Mouse (Mus musculus) adrenal gland, postnatal 0 days (tissue): ENCODE data around the gene Gtf3c2. TPM values are rescaled to one million over a fixed set of nuclear protein-coding genes. Genes with fewer than 3 reads are reported as not detected.

ENCODE experiments used
- polyA plus RNA-seq: library from polyadenylated mRNA; unstranded; fragments of >200 nt; fragmentation: Nextera tagmentation; extraction: Ambion mirVana; gene quantifications from 2 replicates; pipeline ENCODE4 v1.2.1, GENCODE M21; 2015

Gtf3c2 gene
- 27.2 and 38.0 TPM in 2 replicates for polyA plus RNA-seq

DNA sequence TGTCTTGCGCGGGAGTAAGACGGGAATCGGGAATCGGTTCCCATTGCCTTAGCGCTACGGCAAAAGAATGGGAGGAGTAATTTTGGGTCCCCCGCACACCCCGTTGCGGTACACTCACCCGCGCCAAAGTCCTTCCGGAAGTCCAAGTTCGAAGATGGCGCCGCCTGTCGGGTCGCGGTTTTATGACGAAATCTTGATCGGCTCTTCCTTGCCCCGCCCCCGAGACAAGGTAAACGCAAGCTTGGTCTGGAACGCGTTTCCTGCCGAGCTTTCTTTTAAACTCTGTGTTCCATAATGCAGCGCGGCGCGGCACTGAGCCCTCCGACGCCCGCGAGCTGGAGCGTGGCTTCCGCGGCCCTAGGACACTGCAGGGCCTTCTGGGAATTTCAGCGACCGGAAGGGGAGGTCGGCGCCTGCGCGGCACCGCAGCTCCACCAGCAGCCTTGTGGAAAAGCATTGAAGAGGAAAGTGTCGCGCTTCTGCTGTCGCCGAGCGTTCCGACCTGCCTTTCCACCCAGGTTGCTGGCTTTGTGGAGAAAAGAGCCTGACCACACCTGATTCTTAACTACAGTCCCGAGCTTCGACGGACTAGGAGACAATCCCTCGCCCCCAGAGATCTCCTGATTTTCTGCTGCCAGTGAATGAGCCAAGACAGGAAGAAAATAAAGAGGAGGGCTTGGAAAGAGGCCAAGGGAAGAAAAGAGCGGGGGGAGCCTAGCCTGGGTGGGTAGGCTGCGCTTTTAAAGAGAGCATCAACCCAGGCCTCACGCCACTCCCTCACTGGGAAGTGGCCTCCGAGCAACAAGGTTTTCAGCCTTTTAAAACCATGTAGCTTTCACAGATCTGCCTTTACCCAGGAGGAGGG is at the start of gene Gtf3c2, which contains the start of gene Gm29609:
TSS of gene Gtf3c2 (minus strand) at position 379 of the 865 bp plus-strand sequence.
TSS of gene Gm29609 (minus strand) at position 146 of the 865 bp plus-strand sequence.

DNA sequence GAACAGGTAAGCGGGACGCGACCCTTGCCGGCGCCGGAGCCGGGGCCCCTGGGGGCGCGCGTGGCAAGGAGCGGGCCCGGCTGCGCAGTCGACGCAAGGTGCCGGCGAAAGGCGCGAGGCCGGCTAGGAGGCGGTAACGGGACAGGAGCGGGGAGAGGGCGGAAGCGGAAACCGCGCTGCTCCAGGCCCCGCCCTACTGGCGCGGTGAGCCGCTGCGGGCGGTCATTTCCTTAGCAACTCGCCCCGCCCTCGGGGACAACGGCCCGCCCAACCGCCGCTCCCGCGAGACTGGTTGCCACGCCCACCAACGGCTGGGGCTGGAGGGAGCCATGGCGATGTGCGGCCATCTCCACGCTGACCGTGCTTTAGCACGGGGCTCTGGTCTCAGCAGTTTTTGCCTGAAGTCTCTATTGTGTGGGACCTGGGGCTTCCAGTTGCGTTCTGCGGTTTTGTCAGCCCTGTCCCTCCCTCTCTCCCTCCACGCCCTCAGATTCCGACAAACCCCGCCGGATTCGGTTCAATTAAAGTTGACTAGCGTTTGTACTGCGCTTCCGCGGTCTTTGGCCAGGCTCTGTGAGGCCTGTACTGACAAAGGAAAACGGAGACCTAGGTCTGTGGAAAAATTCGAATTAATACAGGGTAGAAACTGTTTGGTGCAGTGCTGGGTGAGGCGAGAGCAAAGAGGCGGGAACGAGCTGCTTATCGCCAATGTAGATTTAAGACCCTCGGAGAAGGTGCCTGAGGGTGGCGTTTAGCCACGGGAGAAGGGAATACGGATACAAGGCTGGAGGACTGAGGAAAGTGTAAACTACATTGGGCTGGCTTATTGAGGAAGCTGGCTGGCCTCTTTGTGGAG is 40.7 kb upstream of the Gtf3c2 start, which contains the start of gene Ppm1g:
TSS of gene Ppm1g (minus strand) at position 240 of the 856 bp plus-strand sequence.

DNA sequence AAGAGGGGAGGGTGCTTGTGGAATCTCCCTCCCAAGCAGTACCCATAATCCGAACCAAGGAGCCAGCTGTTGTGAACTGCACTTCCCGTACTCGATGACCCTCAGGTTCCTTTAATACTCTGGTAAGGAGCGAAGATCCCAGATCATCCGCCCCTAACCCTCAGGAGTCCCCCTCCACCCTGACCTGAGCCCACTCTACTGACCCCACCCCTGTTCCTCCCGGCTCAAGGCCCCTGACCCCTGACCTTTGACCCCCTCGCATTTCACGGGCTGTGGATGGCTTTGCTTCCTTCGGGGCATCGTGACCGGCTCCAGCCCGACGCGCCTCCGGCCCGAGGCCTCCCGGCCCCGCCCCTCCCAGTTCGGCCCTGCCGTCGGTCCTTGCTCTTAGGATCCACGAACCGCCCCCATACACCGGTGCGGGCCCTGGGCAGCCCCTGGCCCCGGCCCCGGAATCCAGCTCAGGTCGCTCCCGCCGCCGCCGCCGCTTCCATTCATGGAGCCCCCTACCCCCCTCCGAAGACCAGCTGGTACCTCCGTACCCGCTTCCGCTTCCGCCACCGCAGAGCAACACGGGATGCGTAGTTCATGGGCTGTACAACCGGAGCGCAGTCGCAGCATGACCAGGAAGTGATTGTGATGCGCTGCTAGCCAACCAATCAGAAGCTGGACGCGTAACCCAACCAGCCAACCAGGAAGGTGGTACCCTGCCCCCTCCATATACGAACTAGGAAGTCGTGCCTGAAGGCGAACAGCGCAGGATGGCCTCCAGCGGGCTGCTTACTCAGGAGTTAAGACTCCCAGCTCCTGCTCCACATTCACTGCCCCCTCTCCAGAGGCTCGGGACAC is 22.0 kb upstream of the Gtf3c2 start, which contains the start of gene Zfp513:
TSS of gene Zfp513 (minus strand) at position 562 of the 849 bp plus-strand sequence.

DNA sequence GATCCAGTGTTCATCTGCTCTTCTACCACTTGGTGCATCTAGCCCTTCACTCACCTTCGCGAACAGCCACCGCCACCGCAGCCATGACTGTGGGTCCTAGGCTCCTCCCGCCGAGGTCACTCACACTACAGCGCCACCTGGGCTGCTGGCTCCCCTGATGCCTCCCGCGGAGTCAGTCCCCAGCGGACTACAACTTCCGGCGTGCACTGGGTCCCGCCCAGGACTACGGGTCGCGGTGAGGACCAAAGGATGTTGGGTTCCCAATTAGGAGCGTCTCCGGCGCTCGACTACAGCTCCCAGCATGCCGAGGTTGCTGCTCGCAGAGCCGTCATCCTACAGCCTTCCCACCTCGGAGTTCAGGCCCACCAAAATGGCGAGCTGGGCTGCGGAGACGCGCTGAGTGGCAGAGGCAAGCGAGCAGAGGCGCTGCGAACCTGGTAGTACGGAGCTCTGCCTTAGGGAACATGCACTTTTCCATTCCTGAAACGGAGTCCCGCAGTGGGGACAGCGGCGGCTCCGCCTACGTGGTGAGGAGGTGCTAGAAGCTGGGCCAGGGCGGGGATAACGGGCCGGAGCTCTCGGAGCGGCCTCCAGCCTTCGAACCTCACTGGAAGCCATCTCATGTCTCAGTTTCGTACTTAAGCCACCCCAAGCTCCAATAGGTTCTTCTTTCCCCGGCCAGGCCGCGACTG is 13.1 kb upstream of the Gtf3c2 start, which contains the start of the genes Snx17 and Eif2b4:
TSS of gene Snx17 (plus strand) at position 289 of the 692 bp plus-strand sequence.
TSS of gene Eif2b4 (minus strand) at position 492 of the 692 bp plus-strand sequence.

DNA sequence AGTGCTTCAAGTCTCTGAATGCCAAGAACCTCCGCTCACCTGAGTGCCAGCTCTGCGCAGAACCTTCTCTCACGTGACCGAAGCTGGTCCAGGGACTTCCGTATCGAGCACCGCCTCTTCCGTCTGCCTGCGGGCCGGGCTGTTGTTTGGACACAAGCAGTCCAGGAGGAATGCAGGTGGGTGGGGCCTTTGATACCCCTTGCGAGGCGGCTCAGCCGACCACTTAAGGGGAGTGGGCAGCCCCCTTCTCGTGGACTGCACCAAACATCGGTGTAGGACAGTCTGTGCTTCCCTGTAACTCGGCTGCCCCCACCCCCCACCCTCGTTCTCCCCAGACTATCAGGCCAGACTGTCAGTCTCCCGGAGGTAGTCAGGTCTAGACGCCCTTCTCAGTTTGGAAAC is 25.8 kb downstream of the Gtf3c2 start, which contains the start of gene Mpv17:
TSS of gene Mpv17 (minus strand) at position 100 of the 402 bp plus-strand sequence.

DNA sequence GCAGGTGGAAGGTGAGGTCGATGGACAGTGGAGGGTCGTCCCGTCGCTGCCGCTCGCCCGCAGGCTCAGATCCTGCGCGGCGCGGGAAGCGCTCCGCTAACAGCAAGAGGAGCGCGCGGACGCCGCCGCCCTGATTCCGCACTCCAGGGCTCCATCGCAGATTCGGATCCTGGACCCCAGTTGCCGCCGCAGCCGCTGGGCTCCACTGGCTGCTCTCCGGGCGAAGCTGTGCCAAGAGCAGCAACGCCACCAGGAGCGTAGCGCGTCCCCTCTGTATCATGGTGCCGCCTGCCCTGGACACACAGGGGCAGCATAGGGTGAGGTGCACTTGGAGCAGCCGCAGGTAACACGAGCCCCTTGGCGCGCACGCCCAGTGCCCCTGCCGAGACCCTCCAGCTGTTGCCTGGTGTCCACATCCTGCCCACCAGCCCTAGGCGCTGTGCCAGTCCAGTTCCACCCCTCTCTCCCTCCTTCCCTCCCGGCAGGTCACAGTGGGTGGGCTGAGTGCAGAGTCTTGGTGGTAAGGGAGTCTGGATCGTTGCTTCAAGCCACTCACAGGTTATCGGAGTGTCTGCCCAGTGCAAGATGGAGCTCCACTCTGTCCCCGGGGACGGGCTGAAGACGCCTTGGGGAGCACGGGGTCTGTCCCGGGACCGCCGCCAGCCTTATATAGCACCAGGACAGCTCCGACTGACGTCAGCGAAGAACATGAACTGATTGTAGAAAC is 41.5 kb downstream of the Gtf3c2 start, which contains the start of gene Ucn:
TSS of gene Ucn (minus strand) at position 589 of the 727 bp plus-strand sequence.

DNA sequence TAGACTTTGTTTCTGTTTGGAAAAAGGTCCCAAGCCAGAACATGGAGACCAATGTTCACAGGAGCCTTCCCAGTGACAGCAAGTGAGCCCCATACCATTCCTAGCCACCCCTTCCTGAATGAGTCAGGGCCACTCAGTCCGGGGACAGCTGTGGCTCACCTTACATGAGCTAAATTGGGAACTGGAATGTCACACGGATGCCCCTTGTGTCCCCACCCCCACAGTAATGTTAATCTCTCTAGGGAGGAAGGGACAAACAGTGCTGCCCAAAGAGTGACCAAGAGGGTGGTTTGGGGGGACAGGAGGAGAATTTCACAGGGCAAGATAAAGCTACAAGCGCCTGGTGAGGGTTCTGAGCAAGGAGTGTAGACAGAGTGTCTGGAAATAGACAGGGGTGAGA is 63.6 kb downstream of the Gtf3c2 start, which contains the start of gene Trim54:
TSS of gene Trim54 (plus strand) at position 359 of the 400 bp plus-strand sequence.

DNA sequence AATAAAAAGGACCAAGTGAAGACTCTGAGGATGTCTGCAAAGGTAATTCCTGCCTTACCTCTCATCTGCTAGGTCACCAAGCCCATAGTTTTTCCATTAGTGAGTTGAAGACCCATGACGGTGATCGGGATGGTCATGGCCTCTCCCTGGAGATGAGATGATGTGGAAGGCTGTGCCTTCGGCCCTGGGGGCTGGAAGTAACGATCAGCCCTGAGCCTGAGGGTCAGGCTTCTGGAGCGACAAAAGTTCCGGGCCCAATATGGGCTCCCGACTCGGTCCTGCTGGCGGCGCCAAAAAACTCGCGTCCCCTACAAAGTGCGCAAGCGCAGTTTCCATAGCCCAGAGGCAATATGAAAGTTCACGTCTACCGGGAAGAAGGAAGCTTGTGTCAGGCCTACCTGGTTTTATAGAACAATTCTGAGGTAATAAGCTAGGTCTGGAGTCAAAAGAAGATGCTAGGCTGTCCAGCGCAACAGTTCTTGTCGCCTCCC is 71.9 kb downstream of the Gtf3c2 start, which contains the start of gene Slc30a3:
TSS of gene Slc30a3 (minus strand) at position 238 of the 491 bp plus-strand sequence.

Other genes starting within 250 kb of the Gtf3c2 start
- gene Cgref1, start 234.6 kb downstream of the Gtf3c2 start, polyA plus RNA-seq = 7.9 and 17.1 TPM in 2 replicates
- 45.1 and 79.5 TPM in 2 replicates for gene Preb, start 219.8 kb downstream of the Gtf3c2 start, polyA plus RNA-seq
- 0.65 and 0.84 TPM in 2 replicates for gene Tcf23, start 211.5 kb downstream of the Gtf3c2 start, polyA plus RNA-seq
- gene Atraid, start 131.8 kb downstream of the Gtf3c2 start, polyA plus RNA-seq = 349 and 399 TPM in 2 replicates
- gene Slc5a6, start 131.2 kb downstream of the Gtf3c2 start, polyA plus RNA-seq = 5.9 and 7.6 TPM in 2 replicates
- 3.8 and 4.5 TPM in 2 replicates for gene Cad, start 125.4 kb downstream of the Gtf3c2 start, polyA plus RNA-seq
- gene Dnajc5g, start 73.9 kb downstream of the Gtf3c2 start, polyA plus RNA-seq = not detected in 2 replicates
- 0.29 and 2.7 TPM in 2 replicates for gene Slc30a3, start 71.9 kb downstream of the Gtf3c2 start, polyA plus RNA-seq
- gene Trim54, start 63.4 kb downstream of the Gtf3c2 start, polyA plus RNA-seq = 1.3 TPM in 1 of 2 replicates, not detected in the other
- gene Ucn, start 41.3 kb downstream of the Gtf3c2 start, polyA plus RNA-seq = not detected in 2 replicates
- 73.8 and 79.7 TPM in 2 replicates for gene Mpv17, start 25.9 kb downstream of the Gtf3c2 start, polyA plus RNA-seq
- gene Gm29609, start 233 bp downstream of the Gtf3c2 start, polyA plus RNA-seq = 0.49 and 1.2 TPM in 2 replicates
- 84.0 and 115 TPM in 2 replicates for gene Snx17, start 13.1 kb upstream of the Gtf3c2 start, polyA plus RNA-seq
- gene Eif2b4, start 13.3 kb upstream of the Gtf3c2 start, polyA plus RNA-seq = 43.1 and 45.6 TPM in 2 replicates
- gene Zfp513, start 22.2 kb upstream of the Gtf3c2 start, polyA plus RNA-seq = 6.1 and 10.5 TPM in 2 replicates
- gene Ppm1g, start 40.5 kb upstream of the Gtf3c2 start, polyA plus RNA-seq = 55.4 and 77.7 TPM in 2 replicates
- 108 and 122 TPM in 2 replicates for gene Nrbp1, start 60.7 kb upstream of the Gtf3c2 start, polyA plus RNA-seq
- gene Gm9970, start 61.1 kb upstream of the Gtf3c2 start, polyA plus RNA-seq = 1.1 and 1.3 TPM in 2 replicates
- gene Krtcap3, start 71.5 kb upstream of the Gtf3c2 start, polyA plus RNA-seq = 3.6 and 4.5 TPM in 2 replicates
- 11.5 and 15.1 TPM in 2 replicates for gene Ift172, start 111.0 kb upstream of the Gtf3c2 start, polyA plus RNA-seq
- 14.4 and 20.9 TPM in 2 replicates for gene Fndc4, start 115.9 kb upstream of the Gtf3c2 start, polyA plus RNA-seq
- gene Gckr, start 117.3 kb upstream of the Gtf3c2 start, polyA plus RNA-seq = 1.1 and 1.9 TPM in 2 replicates